Mouse (Mus musculus): ENCODE data around the gene Dennd1b. TPM values are rescaled to one million over a fixed set of nuclear protein-coding genes. Genes with fewer than 3 reads are reported as not detected.

Gene Dennd1b
- polyA plus RNA-seq, 1 experiment from 2014 or later: 14.3 TPM

DNA sequence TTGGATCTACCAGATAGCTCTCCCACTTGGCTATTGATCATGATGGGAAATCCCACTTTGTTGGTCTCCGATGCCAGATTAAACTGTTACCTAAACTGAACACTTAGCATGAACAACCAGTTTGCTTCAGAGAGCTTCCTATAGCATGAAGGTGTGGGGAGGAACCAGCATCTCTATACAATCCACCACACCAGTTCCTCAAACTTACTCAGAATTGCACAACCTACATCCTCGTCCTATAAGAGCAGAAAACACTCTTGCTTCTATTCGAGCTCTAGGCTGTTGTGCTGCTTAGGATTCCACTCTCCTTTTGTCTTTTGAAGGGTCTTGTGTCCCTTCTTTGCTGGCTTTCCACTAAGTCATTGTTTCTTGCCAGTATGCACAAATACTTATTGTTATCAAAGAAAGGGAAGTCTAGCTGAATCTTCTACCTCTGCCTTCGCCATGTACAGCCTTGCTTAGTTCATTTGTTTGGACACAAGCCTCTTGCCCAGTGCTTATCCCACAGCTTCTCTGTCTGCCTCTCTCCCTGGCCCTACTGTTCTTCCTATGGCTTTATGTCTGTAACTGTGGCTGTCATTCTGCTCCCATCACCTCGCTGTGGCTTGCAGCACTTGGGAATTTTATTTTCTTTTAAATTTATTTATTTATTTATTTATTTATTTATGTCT lies 52.0 kb downstream of the Dennd1b start:
- ATAC-seq (replicated peaks; ENCODE audit: insufficient number of reproducible peaks, low FRiP score, low TSS enrichment): no peak
- 79% methylated on average over 5 of the region's 5 CpGs for WGBS (ENCODE audit: insufficient replicate concordance)
- Histone ChIP-seq H3K27ac (ENCODE audit: low read depth, low read length) (no peak overlapping the region), H3K4me3 (ENCODE audit: low read depth, low read length) (no peak overlapping the region), H3K4me2 (no peak overlapping the region), H3K27me3 (ENCODE audit: control insufficient read depth, insufficient read depth, low read length) (no peaks in the 10 kb centered on the region), H3K36me3 (ENCODE audit: control insufficient read depth, insufficient read depth, low read length) (no peaks in the 10 kb centered on the region), H3K9me3 (replicated peaks; ENCODE audit: control insufficient read depth, low read length) (no peaks in the 10 kb centered on the region), H3K4me1 (ENCODE audit: control insufficient read depth, insufficient read depth, low read length) (no peaks in the 10 kb centered on the region), H3K9ac (ENCODE audit: low read depth, low read length) (no peak overlapping the region)

DNA sequence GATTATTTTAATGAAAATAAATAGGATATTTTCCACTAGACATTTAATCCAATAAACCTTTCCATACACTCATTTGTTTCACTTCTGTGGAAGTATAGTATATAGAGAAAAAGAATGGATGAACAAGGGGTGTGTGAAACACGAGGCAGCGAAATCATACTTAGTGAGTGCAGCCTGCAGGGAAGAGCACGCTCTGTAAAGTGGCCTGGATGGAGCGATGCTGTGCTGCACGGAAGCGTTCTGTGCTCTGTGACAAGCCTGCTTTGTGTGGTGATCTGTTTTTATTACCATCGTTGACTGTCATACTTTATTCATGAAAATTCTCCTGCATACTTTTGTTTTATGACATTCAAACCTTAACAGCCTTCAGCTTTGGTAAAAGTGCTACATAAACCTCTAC lies 58.1 kb downstream of the Dennd1b start:
- no peak overlapping the region for H3K27ac ChIP-seq (ENCODE audit: low read depth, low read length)
- H3K27me3 ChIP-seq (ENCODE audit: control insufficient read depth, insufficient read depth, low read length): no peaks in the 10 kb centered on the region
- whole genome bisulfite sequencing (ENCODE audit: insufficient replicate concordance): 67% methylated on average over 7 of the region's 7 CpGs
- H3K9ac ChIP-seq (ENCODE audit: low read depth, low read length): no peak overlapping the region
- H3K4me3 ChIP-seq (ENCODE audit: low read depth, low read length): no peak overlapping the region
- H3K36me3 ChIP-seq (ENCODE audit: control insufficient read depth, insufficient read depth, low read length): no peaks in the 10 kb centered on the region
- H3K4me1 ChIP-seq (ENCODE audit: control insufficient read depth, insufficient read depth, low read length): no peaks in the 10 kb centered on the region
- ATAC-seq (replicated peaks; ENCODE audit: insufficient number of reproducible peaks, low FRiP score, low TSS enrichment): no peak
- no peaks in the 10 kb centered on the region for H3K9me3 ChIP-seq (replicated peaks; ENCODE audit: control insufficient read depth, low read length)
- H3K4me2 ChIP-seq: no peak overlapping the region

DNA sequence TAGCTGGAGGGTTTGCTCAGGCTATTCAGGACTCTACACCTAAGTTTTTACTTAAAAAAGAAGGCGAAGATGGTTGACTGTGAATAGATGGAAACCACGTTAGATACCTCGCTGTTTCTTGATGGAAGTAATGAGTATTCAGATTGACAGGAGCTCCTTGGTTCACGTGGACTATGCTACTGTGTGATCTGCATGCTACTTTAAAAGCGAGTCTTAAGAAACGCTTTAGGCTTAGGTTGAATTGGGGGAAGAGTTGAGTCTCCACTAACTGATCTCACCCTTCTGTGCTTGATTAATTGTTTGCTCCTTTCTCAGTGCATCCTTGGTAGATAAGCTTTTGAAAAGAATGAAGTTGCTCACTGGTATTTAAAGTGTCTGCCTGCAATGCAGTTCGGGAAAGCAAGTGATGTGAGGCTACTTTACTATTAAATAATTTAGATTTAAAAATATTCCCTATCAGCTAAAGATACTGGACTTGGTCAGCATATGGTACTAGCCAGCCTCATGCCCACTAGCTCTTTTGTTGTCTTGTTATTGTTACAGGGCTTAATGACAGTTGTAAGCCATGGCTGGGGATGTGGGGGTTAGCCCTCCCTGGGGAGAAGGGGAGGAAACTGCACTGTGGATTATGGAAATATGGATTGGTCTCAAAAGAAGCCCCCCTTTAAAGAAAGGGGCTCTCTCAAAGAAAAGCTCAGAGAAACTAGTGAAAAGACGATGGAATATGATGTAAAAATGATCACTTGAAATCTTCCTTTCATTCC lies 62.8 kb downstream of the Dennd1b start:
- Histone ChIP-seq H3K27me3 (ENCODE audit: control insufficient read depth, insufficient read depth, low read length) (no peaks in the 10 kb centered on the region), H3K4me3 (ENCODE audit: low read depth, low read length) (no peak overlapping the region), H3K27ac (ENCODE audit: low read depth, low read length) (no peak overlapping the region), H3K9me3 (replicated peaks; ENCODE audit: control insufficient read depth, low read length) (no peaks in the 10 kb centered on the region), H3K4me1 (ENCODE audit: control insufficient read depth, insufficient read depth, low read length) (peaks cover 14% of the 10 kb centered on the region), H3K36me3 (ENCODE audit: control insufficient read depth, insufficient read depth, low read length) (no peaks in the 10 kb centered on the region), H3K4me2 (no peak overlapping the region), H3K9ac (ENCODE audit: low read depth, low read length) (no peak overlapping the region)
- 69% methylated on average over 8 of the region's 8 CpGs for WGBS (ENCODE audit: insufficient replicate concordance)
- no peak for ATAC-seq (replicated peaks; ENCODE audit: insufficient number of reproducible peaks, low FRiP score, low TSS enrichment)

DNA sequence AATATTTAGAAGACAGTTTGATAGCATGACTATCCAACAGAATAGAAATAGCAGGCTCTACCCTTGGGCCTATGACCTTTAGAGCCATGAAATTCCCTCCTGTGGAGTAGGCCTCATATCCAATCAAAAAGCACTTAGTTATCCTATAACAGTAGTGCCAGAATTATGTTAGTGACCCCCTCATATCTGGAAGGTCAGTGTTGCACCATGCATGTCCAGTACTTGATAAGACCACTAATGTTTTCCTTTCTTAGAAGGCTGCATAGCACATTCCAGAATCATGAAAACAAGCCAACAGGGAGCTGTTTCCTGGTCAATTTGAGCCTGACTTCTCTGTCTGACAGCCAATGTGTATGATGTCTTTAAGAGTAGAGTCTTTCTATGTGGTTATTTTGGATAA lies 66.3 kb downstream of the Dennd1b start:
- Histone ChIP-seq H3K9ac (ENCODE audit: low read depth, low read length) (no peak overlapping the region), H3K27ac (ENCODE audit: low read depth, low read length) (0 out of 2 replicates have a peak overlapping the region, but pooled peaks have one; percentile 3), H3K27me3 (ENCODE audit: control insufficient read depth, insufficient read depth, low read length) (no peaks in the 10 kb centered on the region), H3K36me3 (ENCODE audit: control insufficient read depth, insufficient read depth, low read length) (no peaks in the 10 kb centered on the region), H3K9me3 (replicated peaks; ENCODE audit: control insufficient read depth, low read length) (no peaks in the 10 kb centered on the region), H3K4me1 (ENCODE audit: control insufficient read depth, insufficient read depth, low read length) (peaks cover 14% of the 10 kb centered on the region), H3K4me2 (no peak overlapping the region), H3K4me3 (ENCODE audit: low read depth, low read length) (no peak overlapping the region)
- ATAC-seq (replicated peaks; ENCODE audit: insufficient number of reproducible peaks, low FRiP score, low TSS enrichment): no peak

- Histone ChIP-seq H3K36me3 (ENCODE audit: control insufficient read depth, insufficient read depth, low read length) (no peaks in the 10 kb centered on the region), H3K27me3 (ENCODE audit: control insufficient read depth, insufficient read depth, low read length) (no peaks in the 10 kb centered on the region), H3K4me2 (no peak overlapping the region), H3K9ac (ENCODE audit: low read depth, low read length) (no peak overlapping the region), H3K4me3 (ENCODE audit: low read depth, low read length) (no peak overlapping the region), H3K27ac (ENCODE audit: low read depth, low read length) (no peak overlapping the region), H3K4me1 (ENCODE audit: control insufficient read depth, insufficient read depth, low read length) (peaks cover 14% of the 10 kb centered on the region), H3K9me3 (replicated peaks; ENCODE audit: control insufficient read depth, low read length) (no peaks in the 10 kb centered on the region)
- WGBS (ENCODE audit: insufficient replicate concordance): 100% methylated on average over 1 of the region's 1 CpGs
- no peak for ATAC-seq (replicated peaks; ENCODE audit: insufficient number of reproducible peaks, low FRiP score, low TSS enrichment)
These were observed 69.2 kb downstream of the Dennd1b start for GRCm38 (mm10) chr1:139032411-139032810.

- Histone ChIP-seq H3K27ac (ENCODE audit: low read depth, low read length) (no peak overlapping the region), H3K4me2 (no peak overlapping the region), H3K4me3 (ENCODE audit: low read depth, low read length) (no peak overlapping the region), H3K27me3 (ENCODE audit: control insufficient read depth, insufficient read depth, low read length) (no peaks in the 10 kb centered on the region), H3K9me3 (replicated peaks; ENCODE audit: control insufficient read depth, low read length) (no peaks in the 10 kb centered on the region), H3K9ac (ENCODE audit: low read depth, low read length) (no peak overlapping the region), H3K4me1 (ENCODE audit: control insufficient read depth, insufficient read depth, low read length) (0 out of 2 replicates have a peak, but pooled peaks cover 2% of the 10 kb centered on the region), H3K36me3 (ENCODE audit: control insufficient read depth, insufficient read depth, low read length) (no peaks in the 10 kb centered on the region)
- no peak for ATAC-seq (replicated peaks; ENCODE audit: insufficient number of reproducible peaks, low FRiP score, low TSS enrichment)
- 57% methylated on average over 4 of the region's 4 CpGs for WGBS (ENCODE audit: insufficient replicate concordance)
These were observed 71.9 kb downstream of the Dennd1b start for GRCm38 (mm10) chr1:139035141-139035540.

- WGBS (ENCODE audit: insufficient replicate concordance): 77% methylated on average over 1 of the region's 1 CpGs
- Histone ChIP-seq H3K27me3 (ENCODE audit: control insufficient read depth, insufficient read depth, low read length) (no peaks in the 10 kb centered on the region), H3K9ac (ENCODE audit: low read depth, low read length) (no peak overlapping the region), H3K9me3 (replicated peaks; ENCODE audit: control insufficient read depth, low read length) (no peaks in the 10 kb centered on the region), H3K4me2 (no peak overlapping the region), H3K4me3 (ENCODE audit: low read depth, low read length) (no peak overlapping the region), H3K4me1 (ENCODE audit: control insufficient read depth, insufficient read depth, low read length) (no peaks in the 10 kb centered on the region), H3K36me3 (ENCODE audit: control insufficient read depth, insufficient read depth, low read length) (no peaks in the 10 kb centered on the region), H3K27ac (ENCODE audit: low read depth, low read length) (no peak overlapping the region)
- ATAC-seq (replicated peaks; ENCODE audit: insufficient number of reproducible peaks, low FRiP score, low TSS enrichment): no peak
These were observed 73.1 kb downstream of the Dennd1b start for GRCm38 (mm10) chr1:139036302-139036701.

- Histone ChIP-seq H3K27me3 (ENCODE audit: control insufficient read depth, insufficient read depth, low read length) (no peaks in the 10 kb centered on the region), H3K4me2 (no peak overlapping the region), H3K4me3 (ENCODE audit: low read depth, low read length) (no peak overlapping the region), H3K4me1 (ENCODE audit: control insufficient read depth, insufficient read depth, low read length) (no peaks in the 10 kb centered on the region), H3K9me3 (replicated peaks; ENCODE audit: control insufficient read depth, low read length) (no peaks in the 10 kb centered on the region), H3K36me3 (ENCODE audit: control insufficient read depth, insufficient read depth, low read length) (no peaks in the 10 kb centered on the region), H3K27ac (ENCODE audit: low read depth, low read length) (0 out of 2 replicates have a peak overlapping the region, but pooled peaks have one; percentile 29), H3K9ac (ENCODE audit: low read depth, low read length) (no peak overlapping the region)
- no peak for ATAC-seq (replicated peaks; ENCODE audit: insufficient number of reproducible peaks, low FRiP score, low TSS enrichment)
- 60% methylated on average over 7 of the region's 7 CpGs for WGBS (ENCODE audit: insufficient replicate concordance)
These were observed 73.7 kb downstream of the Dennd1b start for GRCm38 (mm10) chr1:139036768-139037507.
